Mouse (Mus musculus): ENCODE results near the gene Calhm5.

The Calhm5 gene

GRCm38 (mm10) chr10:34096418-34096883, at the start of gene Calhm5:
Calhm5 (minus strand) TSS chr10:34096519.
- peak; percentile 42 for DNase-seq (ENCODE audit: low spot score)

GRCm38 (mm10) chr10:34141693-34142092, 45.4 kb upstream of the Calhm5 start:
- DNase-seq (ENCODE audit: low spot score) = no peak

- no peak for DNase-seq (ENCODE audit: low spot score)
Observed at GRCm38 (mm10) chr10:34139768-34140167, 43.4 kb upstream of the Calhm5 start.

- no peak for DNase-seq (ENCODE audit: low spot score)
Observed at GRCm38 (mm10) chr10:34138027-34138426, 41.7 kb upstream of the Calhm5 start.

GRCm38 (mm10) chr10:34136432-34136831, 40.1 kb upstream of the Calhm5 start:
- no peak for DNase-seq (ENCODE audit: low spot score)

- no peak for DNase-seq (ENCODE audit: low spot score)
Observed at GRCm38 (mm10) chr10:34131356-34131755, 35.0 kb upstream of the Calhm5 start.

- DNase-seq (ENCODE audit: low spot score) = no peak
Observed at GRCm38 (mm10) chr10:34128391-34128790, 32.1 kb upstream of the Calhm5 start.

GRCm38 (mm10) chr10:34127392-34128378, 31.4 kb upstream of the Calhm5 start, which contains the start of gene Calhm6:
Calhm6 (minus strand) TSS chr10:34127984.
- no peak for DNase-seq (ENCODE audit: low spot score)

GRCm38 (mm10) chr10:34118421-34118820, 22.1 kb upstream of the Calhm5 start:
- DNase-seq (ENCODE audit: low spot score) = no peak

- DNase-seq (ENCODE audit: low spot score) = no peak
Observed at GRCm38 (mm10) chr10:34117770-34118169, 21.5 kb upstream of the Calhm5 start.

GRCm38 (mm10) chr10:34117131-34117530, 20.8 kb upstream of the Calhm5 start:
- DNase-seq (ENCODE audit: low spot score) = no peak

- DNase-seq (ENCODE audit: low spot score) = no peak
Observed at GRCm38 (mm10) chr10:34111964-34112738, 15.8 kb upstream of the Calhm5 start.

- DNase-seq (ENCODE audit: low spot score) = no peak
Observed at GRCm38 (mm10) chr10:34110863-34111465, 14.6 kb upstream of the Calhm5 start.

- no peak for DNase-seq (ENCODE audit: low spot score)
Observed at GRCm38 (mm10) chr10:34095964-34096363, 355 bp downstream of the Calhm5 start.

- DNase-seq (ENCODE audit: low spot score) = no peak
Observed at GRCm38 (mm10) chr10:34095147-34095546, 1.2 kb downstream of the Calhm5 start.

GRCm38 (mm10) chr10:34091888-34092287, 4.4 kb downstream of the Calhm5 start:
- peak; percentile 37 for DNase-seq (ENCODE audit: low spot score)

GRCm38 (mm10) chr10:34090481-34090880, 5.8 kb downstream of the Calhm5 start:
- no peak for DNase-seq (ENCODE audit: low spot score)

GRCm38 (mm10) chr10:34089517-34089916, 6.8 kb downstream of the Calhm5 start:
- no peak for DNase-seq (ENCODE audit: low spot score)

- DNase-seq (ENCODE audit: low spot score) = no peak
Observed at GRCm38 (mm10) chr10:34088515-34088914, 7.8 kb downstream of the Calhm5 start.

GRCm38 (mm10) chr10:34086514-34086913, 9.8 kb downstream of the Calhm5 start:
- no peak for DNase-seq (ENCODE audit: low spot score)

- no peak for DNase-seq (ENCODE audit: low spot score)
Observed at GRCm38 (mm10) chr10:34074522-34075200, 21.7 kb downstream of the Calhm5 start.

- no peak for DNase-seq (ENCODE audit: low spot score)
Observed at GRCm38 (mm10) chr10:34071650-34072049, 24.7 kb downstream of the Calhm5 start.
